Mouse (Mus musculus): ENCODE data around the gene Uxs1. TPM values are rescaled to one million over a fixed set of nuclear protein-coding genes. Genes with fewer than 3 reads are reported as not detected.

The Uxs1 gene
- total RNA-seq, 4 experiments from 2014 or later = 9.8 to 12.3 (median 10.8) TPM

DNA sequence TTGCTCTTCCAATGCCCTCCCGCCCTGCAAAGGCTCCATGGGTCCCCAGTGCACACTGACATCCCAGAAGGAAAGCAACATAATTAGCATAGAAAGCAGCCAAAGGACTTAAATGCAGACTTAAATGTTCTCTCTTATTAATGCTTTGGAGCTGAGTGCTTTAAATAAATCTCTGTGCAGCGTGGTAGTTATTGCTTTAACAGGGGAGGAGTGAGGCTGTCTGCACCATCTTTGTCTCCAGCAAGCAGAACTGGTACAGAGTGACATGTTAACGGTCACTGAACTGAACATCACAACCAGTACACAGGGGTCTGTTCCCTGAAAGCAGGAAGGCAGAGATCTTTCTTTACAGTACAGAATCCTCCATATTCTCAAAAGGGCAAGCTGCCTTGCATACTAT lies 29.6 kb downstream of the Uxs1 start:
- no peak for DNase-seq (ENCODE audit: low spot score in 2 of 2)

GRCm38 (mm10) chr1:43789765-43790164 lies 37.8 kb downstream of the Uxs1 start:
- DNase-seq (ENCODE audit: low spot score in 2 of 2) = no peak

- DNase-seq (ENCODE audit: low spot score in 2 of 2) = no peak
Observed at GRCm38 (mm10) chr1:43786711-43787110, 40.9 kb downstream of the Uxs1 start.

- DNase-seq (ENCODE audit: low spot score in 2 of 2) = no peak
Observed at GRCm38 (mm10) chr1:43785316-43785715, 42.3 kb downstream of the Uxs1 start.

- DNase-seq (ENCODE audit: low spot score in 2 of 2) = no peak
Observed at GRCm38 (mm10) chr1:43783186-43783585, 44.4 kb downstream of the Uxs1 start.

- no peak for DNase-seq (ENCODE audit: low spot score in 2 of 2)
Observed at GRCm38 (mm10) chr1:43782680-43783079, 44.9 kb downstream of the Uxs1 start.

DNA sequence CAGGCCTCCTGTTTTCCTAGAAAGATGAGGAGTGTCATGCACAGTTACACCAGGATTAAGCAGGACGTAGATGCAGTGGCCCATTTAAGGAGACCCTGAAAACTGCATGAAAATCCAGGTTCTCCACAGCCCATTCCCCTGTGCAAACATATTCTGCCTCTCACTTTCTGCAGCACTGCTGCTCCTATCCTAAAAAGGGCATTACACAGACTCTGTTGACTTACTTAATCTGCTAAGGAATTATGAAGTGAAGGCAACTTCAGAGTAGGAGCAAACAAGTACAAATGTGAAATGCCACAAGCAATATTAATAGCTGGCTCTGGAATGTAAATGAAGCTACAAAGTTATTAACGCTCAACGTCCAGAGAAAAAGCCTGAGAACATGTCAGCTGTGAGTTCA lies 45.9 kb downstream of the Uxs1 start:
- no peak for DNase-seq (ENCODE audit: low spot score in 2 of 2)

- DNase-seq (ENCODE audit: low spot score in 2 of 2) = no peak
Observed at GRCm38 (mm10) chr1:43781195-43781594, 46.4 kb downstream of the Uxs1 start.

GRCm38 (mm10) chr1:43776106-43776505 lies 51.5 kb downstream of the Uxs1 start:
- no peak for DNase-seq (ENCODE audit: low spot score in 2 of 2)

- DNase-seq (ENCODE audit: low spot score in 2 of 2) = no peak
Observed at GRCm38 (mm10) chr1:43774126-43774525, 53.5 kb downstream of the Uxs1 start.

GRCm38 (mm10) chr1:43772694-43773093 lies 54.9 kb downstream of the Uxs1 start:
- DNase-seq (ENCODE audit: low spot score in 2 of 2) = no peak

DNA sequence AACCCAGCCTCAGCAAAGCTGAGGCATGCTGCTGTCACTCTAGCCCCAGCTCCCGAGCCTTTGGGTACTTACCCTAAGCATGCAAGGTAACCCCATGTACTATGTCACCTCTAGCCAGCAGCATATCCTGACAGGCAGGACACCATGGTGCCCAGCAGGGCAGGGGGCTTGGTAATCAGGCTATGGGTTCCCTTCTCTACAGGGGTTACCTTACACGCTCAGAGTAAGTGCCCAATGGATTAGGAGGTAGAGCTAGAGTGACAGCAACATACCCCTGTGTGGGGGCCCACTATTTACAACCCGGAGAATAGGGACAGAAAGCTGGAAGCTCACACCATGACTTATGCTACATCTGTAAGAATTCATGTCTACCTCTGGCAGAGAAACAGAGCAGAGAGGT lies 57.6 kb downstream of the Uxs1 start:
- no peak for DNase-seq (ENCODE audit: low spot score in 2 of 2)

DNA sequence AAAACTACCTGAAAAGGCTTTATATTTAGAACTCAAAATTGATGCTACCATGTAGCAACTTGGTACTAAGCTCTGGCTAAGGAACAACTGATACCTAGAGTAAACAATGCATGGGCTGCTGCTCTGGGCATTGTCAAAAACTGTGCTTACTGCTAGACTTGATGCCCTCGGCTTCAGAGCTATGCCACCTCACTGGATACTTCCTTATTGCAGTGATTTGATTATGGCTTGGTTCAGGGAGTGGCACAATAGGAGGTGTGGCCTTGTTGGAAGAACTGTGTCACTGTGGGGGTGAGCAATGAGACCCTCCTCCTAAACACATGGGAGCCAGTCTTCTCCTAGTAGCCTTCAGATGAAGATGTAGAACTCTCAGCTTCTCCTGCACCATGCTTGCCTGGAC lies 58.3 kb downstream of the Uxs1 start:
- DNase-seq (ENCODE audit: low spot score in 2 of 2) = no peak

- DNase-seq (ENCODE audit: low spot score in 2 of 2) = no peak
Observed at GRCm38 (mm10) chr1:43768385-43768990, 59.1 kb downstream of the Uxs1 start.

DNA sequence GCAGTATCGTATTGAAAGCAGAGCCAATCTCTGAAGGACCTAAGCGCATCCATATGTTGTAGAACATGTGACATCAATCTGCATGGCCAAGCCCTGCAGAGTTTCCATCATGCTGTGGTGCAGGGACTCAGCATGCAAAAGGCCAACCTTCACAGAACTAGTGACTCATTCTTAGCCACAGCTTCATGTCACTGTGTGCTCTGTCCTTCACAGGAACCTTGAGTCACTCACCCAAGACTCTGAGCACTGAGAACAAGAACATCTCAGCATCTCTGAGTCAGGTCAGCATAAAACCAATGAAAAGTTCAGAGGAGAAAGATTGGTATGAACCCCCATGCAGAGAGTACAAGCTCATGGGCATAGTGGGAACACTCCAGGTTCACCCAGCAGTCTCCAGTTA lies 61.3 kb downstream of the Uxs1 start:
- no peak for DNase-seq (ENCODE audit: low spot score in 2 of 2)

DNA sequence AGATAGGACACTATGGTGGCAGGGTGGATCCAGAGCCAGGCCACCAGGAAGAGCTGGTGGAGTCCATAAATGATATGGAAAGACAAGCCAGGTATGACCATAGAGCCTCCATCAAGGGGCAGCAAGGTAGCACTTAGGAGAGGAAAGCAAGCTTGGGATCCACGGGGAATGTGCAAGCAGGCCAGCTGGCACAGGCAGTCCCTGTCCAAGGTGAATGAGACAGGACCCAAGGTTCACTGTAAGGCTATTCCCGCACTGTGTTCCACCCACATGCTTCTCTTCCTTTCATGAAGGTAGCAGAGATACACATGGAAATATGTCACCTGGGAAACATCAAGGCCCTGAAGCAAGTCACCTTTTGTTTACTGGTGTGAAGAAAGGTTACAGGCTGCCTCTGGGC lies 63.1 kb downstream of the Uxs1 start:
- DNase-seq (ENCODE audit: low spot score in 2 of 2) = no peak

- DNase-seq (ENCODE audit: low spot score in 2 of 2) = no peak
Observed at GRCm38 (mm10) chr1:43760085-43760484, 67.5 kb downstream of the Uxs1 start.

DNA sequence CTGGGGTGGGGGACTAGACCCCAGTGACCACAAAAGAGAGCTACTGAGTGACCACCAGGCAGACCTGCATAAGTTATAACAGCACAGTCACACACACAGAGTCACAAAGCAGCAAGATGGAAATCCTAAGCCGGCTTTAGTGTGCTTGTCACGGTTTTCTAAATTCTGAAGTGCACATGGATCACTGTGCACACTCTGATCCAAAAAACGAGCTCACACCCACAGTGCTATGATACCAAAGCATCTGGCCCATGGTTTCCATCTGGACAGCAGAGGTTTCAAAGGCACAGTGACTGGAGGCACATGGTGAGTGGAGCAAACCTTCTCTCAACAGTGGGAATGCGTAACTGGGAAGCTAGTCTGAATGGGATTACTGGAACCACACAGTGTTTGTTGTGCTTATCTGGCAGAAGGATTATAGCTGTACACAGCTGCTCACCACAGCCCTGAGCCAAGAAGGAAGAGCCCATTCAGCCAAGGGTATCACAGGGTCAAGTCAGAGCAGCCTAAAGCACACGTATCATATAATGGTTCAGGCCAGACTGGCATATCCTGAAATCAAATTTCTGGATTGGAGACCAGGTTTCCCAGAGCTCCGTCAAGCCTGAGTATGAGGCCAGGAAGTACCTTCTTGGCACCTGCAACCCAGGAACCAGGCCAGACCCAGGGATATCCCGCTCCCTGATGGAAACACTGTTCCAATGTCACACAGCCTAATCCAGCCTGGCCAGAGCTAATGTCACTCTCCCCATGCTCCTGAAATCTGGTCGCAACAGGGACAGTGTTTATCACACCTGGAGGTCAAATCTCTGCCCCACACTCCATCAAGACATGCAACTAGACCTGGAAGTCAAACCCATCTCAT lies 72.9 kb downstream of the Uxs1 start:
- DNase-seq (ENCODE audit: low spot score in 2 of 2) = no peak

DNA sequence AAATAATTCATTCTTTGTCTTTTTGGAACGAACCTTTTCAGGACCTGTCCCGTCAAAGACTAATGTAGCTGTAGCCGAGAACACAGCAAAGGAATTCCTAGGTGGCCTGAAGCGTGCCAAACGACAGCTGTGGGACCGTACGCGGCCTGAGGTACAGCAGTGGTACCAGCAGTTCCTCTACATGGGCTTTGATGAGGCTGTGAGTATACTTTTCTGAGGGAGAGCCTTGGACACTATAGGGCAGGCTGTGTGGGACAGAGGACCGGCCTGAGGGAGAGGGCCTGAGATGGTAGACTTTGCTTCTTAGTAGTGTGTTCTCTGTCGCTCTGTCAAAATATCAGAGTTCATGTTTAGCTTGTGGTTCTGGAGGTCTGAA lies 89.1 kb downstream of the Uxs1 start:
- no peak for DNase-seq (ENCODE audit: low spot score in 2 of 2)

DNA sequence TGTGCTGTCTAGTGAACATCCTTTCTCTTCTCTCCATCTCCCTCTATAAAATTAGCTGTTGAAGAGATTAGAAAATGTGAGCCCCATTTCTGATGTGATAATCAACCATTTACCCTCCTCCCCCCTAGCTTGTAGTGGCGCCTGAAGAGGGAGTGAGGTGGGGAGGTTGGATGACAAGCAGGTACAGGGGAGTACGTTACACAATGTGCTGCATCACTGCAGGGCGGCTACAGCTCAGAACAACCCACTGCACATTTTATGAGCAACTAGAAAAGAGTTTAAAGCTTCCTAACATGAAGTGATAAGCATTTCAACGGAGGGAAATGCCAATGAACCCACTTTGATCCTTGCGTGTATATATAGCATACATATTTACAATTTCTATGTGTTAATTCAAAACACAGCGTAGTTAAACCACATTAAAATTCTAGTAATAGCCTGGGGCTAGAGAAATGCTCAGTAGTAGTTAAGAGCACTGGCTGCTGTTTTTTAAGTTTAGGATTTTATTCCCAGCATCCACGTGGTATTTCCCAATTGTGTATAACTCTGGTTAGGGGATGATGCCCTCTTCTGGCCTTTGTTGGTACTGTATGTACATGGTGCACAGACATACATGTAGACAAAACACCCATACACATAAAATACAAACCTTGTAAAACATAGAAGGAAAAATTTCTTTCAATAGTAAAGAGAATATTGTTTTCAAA lies 89.6 kb downstream of the Uxs1 start:
- DNase-seq (ENCODE audit: low spot score in 2 of 2) = no peak

- no peak for DNase-seq (ENCODE audit: low spot score in 2 of 2)
Observed at GRCm38 (mm10) chr1:43732657-43733056, 94.9 kb downstream of the Uxs1 start.

- no peak for DNase-seq (ENCODE audit: low spot score in 2 of 2)
Observed at GRCm38 (mm10) chr1:43732100-43732499, 95.5 kb downstream of the Uxs1 start.
